Mouse (Mus musculus): Measurements from ENCODE around the gene 1600014C10Rik.

The 1600014C10Rik gene

GRCm38 (mm10) chr7:38182962-38183687 is at the start of gene 1600014C10Rik:
Gene 1600014C10Rik (plus strand): TSS chr7:38183217.
- in situ Hi-C loops (cut with MboI; ENCODE audit: unreplicated experiment in 2 of 2): loop anchor here in 1 of 2 experiments (10.0 kb wide), 1 partner anchor 168 kb away; no protein-coding TSS in a partner anchor

GRCm38 (mm10) chr7:38134471-38134870 is 48.5 kb upstream of the 1600014C10Rik start:
- in situ Hi-C loops (cut with MboI; ENCODE audit: unreplicated experiment in 2 of 2): no loop called here

GRCm38 (mm10) chr7:38140324-38140723 is 42.7 kb upstream of the 1600014C10Rik start:
- in situ Hi-C loops (cut with MboI; ENCODE audit: unreplicated experiment in 2 of 2): no loop called here

- in situ Hi-C loops (cut with MboI; ENCODE audit: unreplicated experiment in 2 of 2): no loop called here
Observed at GRCm38 (mm10) chr7:38141747-38142545, 41.1 kb upstream of the 1600014C10Rik start.

- in situ Hi-C loops (cut with MboI; ENCODE audit: unreplicated experiment in 2 of 2): no loop called here
Observed at GRCm38 (mm10) chr7:38147477-38147876, 35.5 kb upstream of the 1600014C10Rik start.

- in situ Hi-C loops (cut with MboI; ENCODE audit: unreplicated experiment in 2 of 2): no loop called here
Observed at GRCm38 (mm10) chr7:38151706-38152312, 31.2 kb upstream of the 1600014C10Rik start.

- in situ Hi-C loops (cut with MboI; ENCODE audit: unreplicated experiment in 2 of 2): no loop called here
Observed at GRCm38 (mm10) chr7:38152571-38152970, 30.4 kb upstream of the 1600014C10Rik start.

- in situ Hi-C loops (cut with MboI; ENCODE audit: unreplicated experiment in 2 of 2): no loop called here
Observed at GRCm38 (mm10) chr7:38155829-38156228, 27.2 kb upstream of the 1600014C10Rik start.

- in situ Hi-C loops (cut with MboI; ENCODE audit: unreplicated experiment in 2 of 2): no loop called here
Observed at GRCm38 (mm10) chr7:38158764-38159458, 24.1 kb upstream of the 1600014C10Rik start.

- in situ Hi-C loops (cut with MboI; ENCODE audit: unreplicated experiment in 2 of 2): loop anchor here in 1 of 2 experiments (5.0 kb wide), 1 partner anchor 41 kb away; no protein-coding TSS in a partner anchor
Observed at GRCm38 (mm10) chr7:38161438-38161837, 21.6 kb upstream of the 1600014C10Rik start.

GRCm38 (mm10) chr7:38163433-38164050 is 19.5 kb upstream of the 1600014C10Rik start:
- in situ Hi-C loops (cut with MboI; ENCODE audit: unreplicated experiment in 2 of 2): loop anchor here in 1 of 2 experiments (5.0 kb wide), 1 partner anchor 39 kb away; no protein-coding TSS in a partner anchor

GRCm38 (mm10) chr7:38166930-38167645 is 15.9 kb upstream of the 1600014C10Rik start:
- in situ Hi-C loops (cut with MboI; ENCODE audit: unreplicated experiment in 2 of 2): no loop called here

- in situ Hi-C loops (cut with MboI; ENCODE audit: unreplicated experiment in 2 of 2): no loop called here
Observed at GRCm38 (mm10) chr7:38167724-38168141, 15.3 kb upstream of the 1600014C10Rik start.

- in situ Hi-C loops (cut with MboI; ENCODE audit: unreplicated experiment in 2 of 2): loop anchor here in 1 of 2 experiments (5.0 kb wide), 1 partner anchor 33 kb away; no protein-coding TSS in a partner anchor
Observed at GRCm38 (mm10) chr7:38173871-38174270, 9.1 kb upstream of the 1600014C10Rik start.

- in situ Hi-C loops (cut with MboI; ENCODE audit: unreplicated experiment in 2 of 2): loop anchor here in 1 of 2 experiments (5.0 kb wide), 1 partner anchor 33 kb away; no protein-coding TSS in a partner anchor
Observed at GRCm38 (mm10) chr7:38174321-38175148, 8.5 kb upstream of the 1600014C10Rik start.

GRCm38 (mm10) chr7:38176056-38176455 is 7.0 kb upstream of the 1600014C10Rik start:
- in situ Hi-C loops (cut with MboI; ENCODE audit: unreplicated experiment in 2 of 2): no loop called here

GRCm38 (mm10) chr7:38179896-38180295 is 3.1 kb upstream of the 1600014C10Rik start:
- in situ Hi-C loops (cut with MboI; ENCODE audit: unreplicated experiment in 2 of 2): loop anchor here in 1 of 2 experiments (10.0 kb wide), 1 partner anchor 165 kb away; no protein-coding TSS in a partner anchor

- in situ Hi-C loops (cut with MboI; ENCODE audit: unreplicated experiment in 2 of 2): loop anchor here in 1 of 2 experiments (10.0 kb wide), 1 partner anchor 167 kb away; no protein-coding TSS in a partner anchor
Observed at GRCm38 (mm10) chr7:38181366-38181765, 1.7 kb upstream of the 1600014C10Rik start.

Measured in v-Abl transformed pro-B cells (cell line).